Mouse (Mus musculus) neural tube, embryonic 11.5 days (tissue): ENCODE results near the gene 5730522E02Rik. TPM values are rescaled to one million over a fixed set of nuclear protein-coding genes. Genes with fewer than 3 reads are reported as not detected.

Experiments
- ATAC-seq: fragments of 200-750 bp; cut with Nextera tagmentation; 2 replicates; pipeline ENCODE4 v1.8.0; 2017; ENCODE audit warnings: moderate number of reproducible peaks, mild to moderate bottlenecking, moderate TSS enrichment, moderate library complexity; ENCODE audit not compliant: insufficient read depth, low FRiP score, low TSS enrichment
- DNase-seq: peaks from one replicate; pipeline ENCODE4 v3.0.0-alpha.2; 2015; ENCODE audit warnings: low spot score
- H3K27ac ChIP-seq: fragments of 300-500 bp; sonication (generic); 2 replicates; pipeline ENCODE4 v1.5.1; 2014; ENCODE audit warnings: low read depth, mild to moderate bottlenecking, low read length
- H3K27me3 ChIP-seq: fragments of 300-500 bp; sonication (generic); 2 replicates; pipeline ENCODE4 v1.6.1; 2014; ENCODE audit warnings: mild to moderate bottlenecking, low read length, mixed read lengths; ENCODE audit not compliant: control insufficient read depth, insufficient read depth
- H3K36me3 ChIP-seq: fragments of 300-500 bp; sonication (generic); 2 replicates; pipeline ENCODE4 v1.6.1; 2014; ENCODE audit warnings: mild to moderate bottlenecking, low read length, moderate library complexity, mixed read lengths; ENCODE audit not compliant: control insufficient read depth, insufficient read depth
- H3K4me1 ChIP-seq: fragments of 300-500 bp; sonication (generic); 2 replicates; pipeline ENCODE4 v1.6.1; 2014; ENCODE audit warnings: low read length, mixed read lengths; ENCODE audit not compliant: control insufficient read depth, insufficient read depth
- H3K4me2 ChIP-seq: fragments of 300-500 bp; sonication (generic); 2 replicates; pipeline ENCODE4 v1.6.1; 2014; ENCODE audit warnings: low read depth, mild to moderate bottlenecking, moderate library complexity
- H3K4me3 ChIP-seq: fragments of 300-500 bp; sonication (generic); 2 replicates; pipeline ENCODE4 v1.5.1; 2014; ENCODE audit warnings: low read depth, low read length
- H3K9ac ChIP-seq: fragments of 300-500 bp; sonication (generic); 2 replicates; pipeline ENCODE4 v1.6.1; 2014; ENCODE audit warnings: mild to moderate bottlenecking, low read length
- H3K9me3 ChIP-seq: fragments of 300-500 bp; sonication (generic); 2 replicates; pipeline ENCODE4 v1.6.1; 2016; ENCODE audit warnings: low read length; ENCODE audit not compliant: control insufficient read depth
- WGBS: fragments of 180-500 bp; shearing (Covaris S2); extraction: QIAGEN DNeasy Blood & Tissue Kit; methylation state at CpG from one replicate; pipeline ENCODE4 v1.1.7; 2014; 5-methylcytosine and 5-hydroxymethylcytosine counted together
- polyA plus RNA-seq: library from polyadenylated mRNA; unstranded; fragments of >200 nt; fragmentation: Nextera tagmentation; extraction: Ambion mirVana; gene quantifications from 2 replicates; pipeline ENCODE4 v1.2.1, GENCODE M21; 2014

The 5730522E02Rik gene
- polyA plus RNA-seq, 1 experiment from 2014 or later = 4.6 TPM

- H3K4me1 ChIP-seq = no peaks in the 10 kb centered on the region
- 81% methylated on average over 2 of the region's 2 CpGs for WGBS
- no peaks in the 10 kb centered on the region for H3K27me3 ChIP-seq
- no peak overlapping the region for H3K4me2 ChIP-seq
- H3K4me3 ChIP-seq = no peak overlapping the region
- no peak for ATAC-seq
- no peaks in the 10 kb centered on the region for H3K9me3 ChIP-seq
- no peaks in the 10 kb centered on the region for H3K36me3 ChIP-seq
- no peak for DNase-seq
- H3K9ac ChIP-seq = no peak overlapping the region
- no peak overlapping the region for H3K27ac ChIP-seq
Measured at GRCm38 (mm10) chr11:25710559-25710958, 500.0 kb downstream of the 5730522E02Rik start.

GRCm38 (mm10) chr11:25709892-25710291, 500.7 kb downstream of the 5730522E02Rik start:
- no peaks in the 10 kb centered on the region for H3K27me3 ChIP-seq
- DNase-seq = no peak
- no peaks in the 10 kb centered on the region for H3K9me3 ChIP-seq
- WGBS = 80% methylated on average over 4 of the region's 4 CpGs
- H3K9ac ChIP-seq = no peak overlapping the region
- H3K36me3 ChIP-seq = no peaks in the 10 kb centered on the region
- ATAC-seq = no peak
- H3K4me3 ChIP-seq = no peak overlapping the region
- no peak overlapping the region for H3K4me2 ChIP-seq
- H3K27ac ChIP-seq = no peak overlapping the region
- no peaks in the 10 kb centered on the region for H3K4me1 ChIP-seq

GRCm38 (mm10) chr11:25704332-25705168, 506.0 kb downstream of the 5730522E02Rik start:
- Histone ChIP-seq H3K4me2 (no peak overlapping the region), H3K9me3 (no peaks in the 10 kb centered on the region)

GRCm38 (mm10) chr11:25702791-25703190, 507.8 kb downstream of the 5730522E02Rik start:
- no peaks in the 10 kb centered on the region for H3K9me3 ChIP-seq
- DNase-seq (no peak), ATAC-seq (no peak)
- H3K4me1 ChIP-seq = no peaks in the 10 kb centered on the region
- no peak overlapping the region for H3K4me3 ChIP-seq
- 90% methylated on average over 3 of the region's 3 CpGs for WGBS
- H3K27me3 ChIP-seq = no peaks in the 10 kb centered on the region
- H3K27ac ChIP-seq = no peak overlapping the region
- H3K36me3 ChIP-seq = no peaks in the 10 kb centered on the region
- H3K4me2 ChIP-seq = no peak overlapping the region
- no peak overlapping the region for H3K9ac ChIP-seq

More at GRCm38 (mm10) chr11:25704332-25705168, 506.0 kb downstream of the 5730522E02Rik start:
- DNase-seq (no peak), ATAC-seq (no peak)
- Histone ChIP-seq H3K27ac (no peak overlapping the region), H3K4me3 (no peak overlapping the region), H3K4me1 (no peaks in the 10 kb centered on the region), H3K36me3 (no peaks in the 10 kb centered on the region), H3K9ac (no peak overlapping the region), H3K27me3 (no peaks in the 10 kb centered on the region)
- WGBS = 75% methylated on average over 11 of the region's 11 CpGs

GRCm38 (mm10) chr11:25697508-25698193, 512.9 kb downstream of the 5730522E02Rik start:
- Histone ChIP-seq H3K27me3 (no peaks in the 10 kb centered on the region), H3K9ac (peak overlapping the region; percentile 41; the same call in 1 of the 2 replicates), H3K4me1 (peaks cover 11% of the 10 kb centered on the region), H3K27ac (peak overlapping the region; percentile 45), H3K4me3 (no peak overlapping the region), H3K4me2 (0 out of 2 replicates have a peak overlapping the region, but pooled peaks have one; percentile 14), H3K36me3 (no peaks in the 10 kb centered on the region), H3K9me3 (no peaks in the 10 kb centered on the region)
- peak; percentile 58; the same call in 1 of the 2 replicates for ATAC-seq
- peak; percentile 22 for DNase-seq
- WGBS = 28% methylated on average over 6 of the region's 6 CpGs

GRCm38 (mm10) chr11:25696168-25696567, 514.4 kb downstream of the 5730522E02Rik start:
- Histone ChIP-seq H3K4me1 (peaks cover 11% of the 10 kb centered on the region), H3K4me3 (no peak overlapping the region), H3K27ac (peak overlapping the region; percentile 53; the same call in 1 of the 2 replicates), H3K4me2 (no peak overlapping the region), H3K9me3 (no peaks in the 10 kb centered on the region), H3K27me3 (no peaks in the 10 kb centered on the region), H3K36me3 (no peaks in the 10 kb centered on the region), H3K9ac (no peak overlapping the region)
- WGBS = 48% methylated on average over 5 of the region's 5 CpGs
- ATAC-seq (peak; percentile 72), DNase-seq (peak; percentile 18)

GRCm38 (mm10) chr11:25684731-25685130, 525.8 kb downstream of the 5730522E02Rik start:
- H3K4me2 ChIP-seq = no peak overlapping the region
- no peak overlapping the region for H3K4me3 ChIP-seq
- no peaks in the 10 kb centered on the region for H3K36me3 ChIP-seq
- no peak overlapping the region for H3K9ac ChIP-seq
- no peak for ATAC-seq
- DNase-seq = no peak
- no peaks in the 10 kb centered on the region for H3K9me3 ChIP-seq
- no peak overlapping the region for H3K27ac ChIP-seq
- no peaks in the 10 kb centered on the region for H3K27me3 ChIP-seq
- no peaks in the 10 kb centered on the region for H3K4me1 ChIP-seq
- 93% methylated on average over 4 of the region's 4 CpGs for WGBS

- no peak overlapping the region for H3K4me2 ChIP-seq
- no peak overlapping the region for H3K27ac ChIP-seq
- H3K9me3 ChIP-seq = no peaks in the 10 kb centered on the region
- 86% methylated on average over 1 of the region's 1 CpGs for WGBS
- no peak overlapping the region for H3K4me3 ChIP-seq
- no peak overlapping the region for H3K9ac ChIP-seq
- ATAC-seq (no peak), DNase-seq (no peak)
- H3K4me1 ChIP-seq = no peaks in the 10 kb centered on the region
- H3K36me3 ChIP-seq = no peaks in the 10 kb centered on the region
- no peaks in the 10 kb centered on the region for H3K27me3 ChIP-seq
Measured at GRCm38 (mm10) chr11:25679856-25680255, 530.7 kb downstream of the 5730522E02Rik start.
